Mouse (Mus musculus) erythroblast, embryonic 14.5 days (primary cell): ENCODE results near the gene Slc35g3. TPM values are rescaled to one million over a fixed set of nuclear protein-coding genes. Genes with fewer than 3 reads are reported as not detected.

ENCODE experiments used
- H3K27me3 ChIP-seq: 2 replicates; pipeline ENCODE4 v1.6.1; 2012; ENCODE audit warnings: inconsistent platforms; ENCODE audit not compliant: control insufficient read depth
- H3K36me3 ChIP-seq: 2 replicates; pipeline ENCODE4 v1.6.1; 2012; ENCODE audit warnings: mild to moderate bottlenecking, inconsistent platforms; ENCODE audit not compliant: control insufficient read depth
- H3K4me1 ChIP-seq: 2 replicates; pipeline ENCODE4 v1.6.1; 2012; ENCODE audit warnings: inconsistent platforms; ENCODE audit not compliant: control insufficient read depth
- H3K4me3 ChIP-seq: replicated peaks from 2 replicates; pipeline ENCODE3; 2012; ENCODE audit warnings: moderate library complexity, mild to moderate bottlenecking, inconsistent platforms
- H3K9me3 ChIP-seq: 2 replicates; pipeline ENCODE4 v1.6.1; 2012; ENCODE audit warnings: low read length, inconsistent platforms, mixed read lengths; ENCODE audit not compliant: control insufficient read depth
- GATA1 ChIP-seq: IDR thresholded peaks from 2 replicates; pipeline ENCODE4 v1.6.1; 2012; ENCODE audit warnings: low read length, inconsistent platforms, mixed read lengths
- TAL1 ChIP-seq: IDR thresholded peaks from 3 replicates; pipeline ENCODE4 v1.6.1; 2012; ENCODE audit warnings: low read length, inconsistent platforms, mixed read lengths
- polyA plus RNA-seq: library from polyadenylated mRNA; stranded (reverse); fragments of >175 nt; gene quantifications from 2 replicates; pipeline ENCODE4 v1.2.3, GENCODE M21; 2012

Slc35g3 gene
- polyA plus RNA-seq, 1 experiment, result not detected

DNA sequence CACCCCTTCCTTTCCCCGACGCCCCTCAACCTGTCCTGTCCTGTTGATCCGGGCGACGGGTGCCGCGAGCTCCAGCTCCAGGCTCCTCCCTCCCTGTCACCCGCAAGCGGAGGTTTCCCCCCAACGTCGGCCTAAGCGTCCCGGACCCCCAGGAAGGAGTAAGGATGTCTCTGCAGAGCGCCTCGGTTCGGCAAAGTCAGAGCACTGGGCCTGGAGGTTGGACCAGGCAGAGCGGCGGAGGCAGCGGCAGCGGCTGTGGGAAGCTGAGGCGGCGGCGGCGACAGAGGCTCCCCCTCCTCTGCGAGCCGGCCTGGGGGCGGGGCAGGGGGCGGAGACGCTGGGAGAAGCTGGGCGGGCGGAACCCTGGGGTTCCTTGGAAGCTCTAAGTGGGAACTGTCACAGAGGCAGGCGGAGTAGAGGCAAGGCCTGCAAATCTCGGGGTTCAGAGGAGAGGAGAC lies 40.9 kb upstream of the Slc35g3 start:
- peaks cover 52% of the 10 kb centered on the region for H3K4me1 ChIP-seq
- no peaks in the 10 kb centered on the region for H3K36me3 ChIP-seq
- peaks cover 100% of the 10 kb centered on the region for H3K27me3 ChIP-seq
- peak overlapping the region; percentile 48 for H3K4me3 ChIP-seq
- peaks cover 46% of the 10 kb centered on the region for H3K9me3 ChIP-seq
- TF ChIP-seq TAL1 (no peak), GATA1 (no peak)

- H3K4me1 ChIP-seq, result peaks cover 52% of the 10 kb centered on the region
- TF ChIP-seq GATA1, result no peak
- TF ChIP-seq TAL1, result no peak
- H3K36me3 ChIP-seq, result no peaks in the 10 kb centered on the region
- peaks cover 45% of the 10 kb centered on the region for H3K9me3 ChIP-seq
- H3K4me3 ChIP-seq, result peak within 1 kb of the TSS; percentile 48
- H3K27me3 ChIP-seq, result peaks cover 100% of the 10 kb centered on the region
Observed at GRCm38 (mm10) chr11:69801379-69801977, 39.7 kb upstream of the Slc35g3 start, which contains the start of gene Fgf11. Gene Fgf11, minus strand, starts transcription at chr11:69801857.

GRCm38 (mm10) chr11:69800392-69801197 lies 38.8 kb upstream of the Slc35g3 start:
- peaks cover 57% of the 10 kb centered on the region for H3K4me1 ChIP-seq
- peaks cover 45% of the 10 kb centered on the region for H3K9me3 ChIP-seq
- no peak overlapping the region for H3K4me3 ChIP-seq
- peaks cover 100% of the 10 kb centered on the region for H3K27me3 ChIP-seq
- TF ChIP-seq GATA1 (no peak), TAL1 (no peak)
- H3K36me3 ChIP-seq, result no peaks in the 10 kb centered on the region

- H3K27me3 ChIP-seq, result peaks cover 95% of the 10 kb centered on the region
- H3K4me1 ChIP-seq, result peaks cover 59% of the 10 kb centered on the region
- peaks cover 45% of the 10 kb centered on the region for H3K9me3 ChIP-seq
- H3K4me3 ChIP-seq, result no peak overlapping the region
- no peaks in the 10 kb centered on the region for H3K36me3 ChIP-seq
- no peak for TF ChIP-seq TAL1
- TF ChIP-seq GATA1, result no peak
Observed at GRCm38 (mm10) chr11:69800138-69800391, 38.3 kb upstream of the Slc35g3 start.

DNA sequence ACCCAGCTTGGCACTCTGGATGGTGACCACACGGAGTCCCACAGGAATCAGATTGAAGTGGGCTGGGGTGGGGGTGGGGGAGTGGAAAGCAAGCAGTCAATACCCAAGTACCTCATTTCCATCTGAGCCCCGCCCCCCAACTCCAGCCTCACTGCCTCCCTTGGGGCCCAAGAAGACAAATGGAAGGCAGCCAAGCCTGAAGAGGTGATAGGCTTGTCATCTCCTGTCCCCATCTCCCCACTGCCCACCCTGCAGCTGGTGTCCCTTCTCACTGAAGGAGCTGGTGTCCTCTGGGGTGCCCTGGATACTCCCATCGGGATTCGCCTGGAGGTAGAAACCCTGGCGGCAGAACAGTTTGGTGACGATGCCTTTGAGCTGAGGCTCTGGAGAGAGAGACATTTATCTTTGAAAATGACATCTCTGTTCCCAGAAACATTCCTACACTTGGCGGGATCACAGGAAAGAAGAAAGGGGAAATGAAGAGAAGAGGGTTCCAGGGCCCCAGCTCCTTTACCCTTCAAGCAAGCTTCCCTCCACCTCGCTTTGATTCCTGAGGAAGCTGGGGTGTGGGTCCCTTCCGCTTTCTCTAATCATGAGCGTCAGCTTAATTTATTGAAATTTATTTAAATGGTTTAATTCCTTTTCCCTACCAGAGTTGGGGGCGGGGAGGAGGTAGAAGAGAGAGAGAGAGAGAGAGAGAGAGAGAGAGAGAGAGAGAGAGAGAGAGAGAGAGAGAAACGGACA lies 37.8 kb upstream of the Slc35g3 start:
- H3K4me1 ChIP-seq, result peaks cover 58% of the 10 kb centered on the region
- no peak overlapping the region for H3K4me3 ChIP-seq
- TF ChIP-seq TAL1 (no peak), GATA1 (no peak)
- H3K27me3 ChIP-seq, result peaks cover 90% of the 10 kb centered on the region
- no peaks in the 10 kb centered on the region for H3K36me3 ChIP-seq
- peaks cover 45% of the 10 kb centered on the region for H3K9me3 ChIP-seq

DNA sequence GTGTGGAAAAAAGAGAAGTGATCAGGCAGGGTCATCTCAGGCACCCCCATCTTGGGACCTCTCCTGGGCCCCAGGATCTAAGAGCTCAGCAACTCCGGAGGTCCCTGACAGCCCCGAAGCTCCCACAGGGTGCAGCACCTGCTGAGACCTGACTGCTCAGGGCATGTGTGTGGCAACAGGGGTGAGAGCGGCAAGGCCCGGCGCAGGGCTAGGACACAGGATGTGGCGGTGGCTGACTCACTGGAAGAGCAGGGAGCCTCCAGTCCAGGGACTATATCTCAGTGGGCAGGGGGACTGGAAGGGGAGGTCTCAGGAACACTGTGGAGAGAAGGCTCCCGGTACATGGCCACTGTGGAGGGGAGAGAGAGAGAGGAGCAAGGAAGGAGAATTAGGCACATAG lies 36.2 kb upstream of the Slc35g3 start:
- Histone ChIP-seq H3K9me3 (peaks cover 32% of the 10 kb centered on the region), H3K36me3 (no peaks in the 10 kb centered on the region), H3K4me3 (no peak overlapping the region), H3K27me3 (peaks cover 86% of the 10 kb centered on the region), H3K4me1 (peaks cover 42% of the 10 kb centered on the region)
- TF ChIP-seq GATA1, result no peak
- TF ChIP-seq TAL1, result no peak

DNA sequence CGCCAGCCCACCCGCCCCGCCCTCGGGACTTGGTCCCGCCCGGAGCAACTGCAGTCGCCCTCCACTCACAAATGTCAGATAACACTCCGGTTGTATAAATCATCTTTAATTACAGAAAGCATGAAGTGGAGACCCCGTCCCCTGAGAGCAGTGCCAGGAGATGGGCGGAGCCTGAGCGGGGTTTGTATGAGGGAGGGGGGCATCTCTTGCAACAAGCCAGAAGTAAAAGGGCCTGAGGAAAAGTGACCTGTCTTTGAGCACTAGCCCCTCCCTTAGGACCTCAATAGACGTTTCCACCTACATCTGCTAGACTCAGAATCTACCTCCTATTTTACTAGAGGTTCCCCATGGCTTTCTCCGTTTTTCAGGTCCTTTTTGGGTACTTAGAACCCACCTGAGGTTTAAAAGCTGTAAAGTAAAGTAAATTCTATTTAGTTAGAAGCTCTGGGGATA lies 34.2 kb upstream of the Slc35g3 start:
- H3K4me3 ChIP-seq, result peak overlapping the region; percentile 63

DNA sequence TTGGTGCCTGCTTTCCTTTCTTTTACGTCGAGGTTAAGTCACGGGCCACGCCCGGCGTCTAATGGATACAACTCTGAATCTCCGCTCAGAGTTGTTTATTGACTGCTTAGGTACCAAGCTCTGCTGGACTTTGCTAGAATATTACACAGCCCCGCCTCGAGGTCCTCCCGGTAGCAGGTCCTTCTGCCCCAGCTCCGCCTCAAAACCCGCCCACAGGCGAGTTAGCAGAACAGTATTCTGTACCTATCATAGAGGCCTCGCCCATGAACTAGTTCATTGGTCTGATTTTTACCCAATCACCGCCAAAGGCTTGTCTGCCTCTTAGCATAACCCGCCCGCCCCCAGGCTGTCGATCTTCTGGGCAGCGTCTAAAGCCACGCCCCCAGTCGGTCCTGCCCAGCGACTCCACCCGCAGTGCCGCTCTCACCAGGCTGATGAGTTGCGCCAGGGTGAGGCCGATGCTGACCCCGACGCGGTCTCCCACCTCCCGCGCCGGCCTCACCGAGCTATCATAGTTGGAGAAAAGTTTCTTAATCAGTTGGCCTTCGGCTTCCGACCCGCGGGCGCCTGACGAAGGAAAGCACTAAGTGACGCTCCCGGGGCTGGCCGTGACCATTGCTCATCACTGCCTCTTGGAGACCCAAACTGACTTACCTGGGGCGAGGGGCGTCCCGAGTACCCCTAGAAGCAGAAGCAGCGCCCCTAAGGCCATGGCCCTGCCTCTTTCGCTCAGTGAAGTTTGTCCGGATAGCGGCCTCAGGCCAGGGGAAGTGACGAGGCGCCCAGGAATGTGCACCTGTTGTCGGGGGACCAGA lies 33.6 kb upstream of the Slc35g3 start, which contains the start of gene Chrnb1:
Chrnb1 (minus strand) TSS at position 776 of the 815 bp plus-strand sequence.
- no peak for TF ChIP-seq GATA1
- peaks cover 24% of the 10 kb centered on the region for H3K4me1 ChIP-seq
- peak within 1 kb of the TSS; percentile 63 for H3K4me3 ChIP-seq
- peaks cover 9% of the 10 kb centered on the region; the same call in 1 of the 2 replicates for H3K9me3 ChIP-seq
- H3K27me3 ChIP-seq, result peaks cover 74% of the 10 kb centered on the region
- H3K36me3 ChIP-seq, result no peaks in the 10 kb centered on the region

More for the DNA sequence above, 34.2 kb upstream of the Slc35g3 start:
- H3K4me1 ChIP-seq, result peaks cover 29% of the 10 kb centered on the region
- no peak for TF ChIP-seq TAL1
- TF ChIP-seq GATA1, result no peak
- peaks cover 78% of the 10 kb centered on the region for H3K27me3 ChIP-seq
- H3K9me3 ChIP-seq, result peaks cover 14% of the 10 kb centered on the region; the same call in 1 of the 2 replicates
- no peaks in the 10 kb centered on the region for H3K36me3 ChIP-seq
